Mouse (Mus musculus) cerebellum, postnatal 4 days (tissue): Measurements from ENCODE around the gene Atg7.
A peak's percentile ranks its signal among the peaks of the same experiment; 100 is the strongest.

ENCODE experiments used
- DNase-seq, 2 experiments: peaks; one replicate each; pipeline ENCODE4 v3.0.0; 2022; ENCODE audit warnings: low spot score in 2 of 2, mixed read lengths in 1 of 2

Gene Atg7

GRCm38 (mm10) chr6:114684407-114684806 lies 41.5 kb downstream of the Atg7 start:
- no peak for DNase-seq

DNA sequence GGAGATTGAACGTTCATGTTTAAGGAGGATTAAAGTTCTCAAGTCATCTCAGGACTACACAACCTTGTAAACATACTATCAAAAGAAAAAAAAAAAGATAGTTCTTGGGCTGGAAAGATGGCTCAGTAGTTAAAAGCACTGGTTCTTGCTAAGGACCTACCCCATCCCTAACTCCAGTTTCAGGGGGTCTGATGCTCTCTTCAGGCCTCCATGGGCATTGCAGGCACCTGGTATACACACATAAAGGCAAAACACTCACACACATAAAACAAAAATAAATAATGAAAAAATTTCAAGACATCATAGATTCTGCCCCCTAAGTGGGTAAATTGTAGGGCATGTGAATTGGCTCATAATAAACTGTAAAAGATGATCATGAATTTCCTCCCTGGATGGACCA lies 42.5 kb downstream of the Atg7 start:
- DNase-seq = no peak

- no peak for DNase-seq
These were observed 44.1 kb downstream of the Atg7 start for GRCm38 (mm10) chr6:114687035-114687434.

- no peak for DNase-seq
These were observed 47.8 kb downstream of the Atg7 start for GRCm38 (mm10) chr6:114690661-114691060.

DNA sequence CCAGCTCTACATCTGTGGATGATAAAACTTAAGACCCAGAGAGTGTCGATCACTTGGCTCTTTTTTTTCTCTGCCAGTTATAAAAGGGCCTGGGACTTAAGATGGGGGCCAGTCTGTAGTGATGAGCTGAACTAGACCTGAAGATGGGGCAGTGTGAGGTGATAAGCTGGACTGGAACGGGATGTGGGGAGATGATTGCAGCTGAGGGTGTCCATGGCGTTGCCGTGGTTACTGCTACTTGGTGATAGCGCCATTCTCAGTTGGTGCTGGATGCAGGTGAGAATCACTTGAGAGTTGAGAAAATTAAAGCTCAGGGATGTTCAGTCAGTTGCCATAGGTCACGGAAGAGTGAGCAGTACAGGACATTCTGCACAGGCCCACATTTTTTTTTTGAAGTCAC lies 48.6 kb downstream of the Atg7 start:
- DNase-seq = no peak

- DNase-seq = peak in 1 of 2 experiments; percentile 65
These were observed 49.8 kb downstream of the Atg7 start for GRCm38 (mm10) chr6:114692691-114693090.

DNA sequence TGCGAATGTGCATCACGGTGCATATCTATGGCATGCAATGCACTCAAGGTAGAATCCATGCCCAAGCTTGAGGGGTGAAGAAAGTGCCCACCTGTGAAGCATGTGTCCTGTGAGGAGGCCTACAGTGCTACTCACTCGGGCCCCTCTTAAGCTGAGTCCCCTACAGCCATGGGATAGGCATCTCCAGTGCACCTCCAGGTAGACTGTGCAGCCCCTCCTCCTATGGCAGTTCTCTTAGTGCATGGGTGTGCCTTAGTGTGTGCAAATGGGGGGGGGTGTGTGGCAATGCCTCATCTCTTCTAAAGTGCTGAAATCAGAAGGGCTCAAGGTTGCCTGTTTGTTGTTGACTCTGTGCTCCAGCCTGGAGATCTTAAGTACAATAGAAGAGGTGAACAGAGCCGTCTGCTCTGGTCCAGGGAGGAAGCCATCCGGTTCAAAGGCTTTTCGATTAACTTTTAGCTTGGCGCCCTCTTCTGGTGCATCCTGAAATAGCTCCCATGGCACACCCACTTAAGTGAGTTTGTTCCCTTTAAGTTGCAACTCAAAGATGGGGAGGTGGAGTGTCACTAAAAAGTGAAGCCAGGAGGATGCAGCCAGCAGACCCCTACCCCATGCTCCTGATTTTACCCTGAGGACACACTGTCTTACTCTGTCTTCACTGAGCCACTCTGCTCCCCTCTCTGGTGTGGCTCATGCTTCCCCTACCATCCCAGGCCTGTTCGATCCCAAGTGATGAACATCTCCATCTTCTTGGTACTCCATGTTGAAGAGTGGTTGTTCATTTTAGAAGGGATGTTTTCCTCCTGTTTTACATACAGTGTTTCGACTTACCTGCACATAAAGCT lies 55.0 kb downstream of the Atg7 start:
- DNase-seq = peak; percentile 73 to 82

GRCm38 (mm10) chr6:114698578-114698977 lies 55.7 kb downstream of the Atg7 start:
- no peak for DNase-seq

DNA sequence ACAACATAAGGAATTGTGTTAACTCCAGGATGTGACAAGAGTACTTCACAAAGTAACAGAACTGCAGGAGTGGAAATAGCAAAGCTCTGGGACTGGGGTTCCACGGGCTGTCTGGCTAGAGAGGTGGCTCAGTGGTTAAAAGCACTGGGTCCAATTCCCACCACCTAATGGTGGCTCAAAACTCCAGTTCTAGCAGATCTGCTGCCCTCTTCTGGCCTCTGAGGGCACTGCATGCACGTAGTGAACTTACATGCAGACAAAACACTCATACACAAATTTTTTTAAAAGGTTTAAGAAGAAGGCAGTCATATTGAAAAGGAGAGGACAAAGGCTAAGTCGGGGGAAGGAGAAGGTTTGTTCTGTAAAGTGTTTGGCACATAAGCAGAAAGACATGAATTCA lies 57.8 kb downstream of the Atg7 start:
- DNase-seq = no peak

GRCm38 (mm10) chr6:114707032-114707431 lies 64.1 kb downstream of the Atg7 start:
- DNase-seq = no peak

GRCm38 (mm10) chr6:114712242-114713050 lies 69.5 kb downstream of the Atg7 start:
- no peak for DNase-seq

- DNase-seq = no peak
These were observed 70.6 kb downstream of the Atg7 start for GRCm38 (mm10) chr6:114713538-114713937.

- no peak for DNase-seq
These were observed 71.8 kb downstream of the Atg7 start for GRCm38 (mm10) chr6:114714654-114715053.

DNA sequence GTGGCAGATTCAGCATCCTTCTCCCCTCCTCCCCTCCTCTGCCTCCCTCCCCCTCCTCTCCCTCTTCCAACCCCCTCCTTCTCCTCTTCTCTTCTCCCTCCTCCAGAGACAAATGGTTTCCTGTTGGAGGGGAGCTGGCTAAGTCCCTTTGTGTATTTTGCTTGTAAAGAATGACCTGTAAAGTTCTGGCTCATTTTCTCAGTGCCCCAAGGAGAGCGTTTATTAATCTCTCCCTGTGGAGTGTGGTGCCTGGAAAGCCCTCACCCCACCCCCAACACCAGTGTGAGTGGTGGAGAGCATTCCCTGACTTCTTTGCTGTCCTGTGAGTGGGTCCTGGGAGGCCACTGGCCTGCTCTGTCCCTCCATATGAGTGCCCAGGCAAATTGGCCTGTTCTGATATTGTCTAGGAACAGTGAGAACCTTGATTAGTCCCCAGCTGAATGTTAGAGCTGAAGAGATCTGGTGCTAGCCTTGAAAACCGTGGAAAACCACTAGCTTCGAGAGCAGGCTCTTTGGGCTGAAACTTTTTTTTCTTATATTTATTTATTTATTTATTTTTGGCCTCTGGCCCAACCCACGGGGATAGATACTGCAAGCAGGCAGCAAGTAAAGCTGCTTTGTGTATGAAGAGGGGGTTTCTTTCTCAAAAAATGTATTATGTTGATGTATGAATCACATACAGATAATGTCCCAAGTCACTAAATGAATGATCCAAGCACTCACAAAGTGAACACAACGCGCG lies 72.6 kb downstream of the Atg7 start:
- no peak for DNase-seq

DNA sequence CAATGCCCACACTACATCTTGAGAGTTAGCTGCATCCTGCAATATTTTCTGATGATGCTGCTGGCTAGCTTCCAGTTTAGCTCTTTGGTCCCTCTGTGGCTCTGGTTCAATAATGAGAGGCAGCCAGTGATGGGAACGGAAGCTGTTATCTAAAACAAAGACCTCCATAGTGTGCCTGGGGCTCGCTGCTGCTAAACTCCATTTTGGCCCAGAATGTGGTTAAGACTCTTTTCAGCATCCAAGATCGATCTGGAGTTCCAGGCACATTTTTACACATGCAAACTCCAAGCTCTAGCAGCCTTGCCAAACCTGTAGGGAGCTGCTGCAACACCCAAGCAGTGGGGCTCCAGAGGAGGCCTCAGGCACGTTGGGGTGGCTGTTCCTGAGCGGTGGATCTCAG lies 76.2 kb downstream of the Atg7 start:
- no peak for DNase-seq

DNA sequence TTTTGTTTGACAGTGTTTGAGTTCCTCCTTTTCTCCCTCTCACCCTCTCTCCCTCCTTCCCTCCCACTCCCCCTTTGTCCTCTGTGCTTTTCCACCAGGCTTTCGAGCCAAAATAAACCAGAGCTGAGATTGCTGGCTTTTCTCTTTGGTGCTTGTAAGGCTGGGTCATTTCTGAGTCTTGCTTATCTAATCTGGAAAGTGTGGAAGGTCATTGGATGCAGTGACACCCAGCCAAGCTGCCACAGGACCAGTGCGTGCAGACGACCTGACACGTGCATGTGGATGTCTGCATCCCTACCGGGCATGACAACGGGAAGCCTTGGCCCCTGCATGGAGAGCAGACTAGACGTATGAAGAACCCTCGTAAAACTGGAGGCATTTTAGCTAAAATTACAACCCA lies 76.8 kb downstream of the Atg7 start:
- no peak for DNase-seq

GRCm38 (mm10) chr6:114722046-114722445 lies 79.1 kb downstream of the Atg7 start:
- no peak for DNase-seq

DNA sequence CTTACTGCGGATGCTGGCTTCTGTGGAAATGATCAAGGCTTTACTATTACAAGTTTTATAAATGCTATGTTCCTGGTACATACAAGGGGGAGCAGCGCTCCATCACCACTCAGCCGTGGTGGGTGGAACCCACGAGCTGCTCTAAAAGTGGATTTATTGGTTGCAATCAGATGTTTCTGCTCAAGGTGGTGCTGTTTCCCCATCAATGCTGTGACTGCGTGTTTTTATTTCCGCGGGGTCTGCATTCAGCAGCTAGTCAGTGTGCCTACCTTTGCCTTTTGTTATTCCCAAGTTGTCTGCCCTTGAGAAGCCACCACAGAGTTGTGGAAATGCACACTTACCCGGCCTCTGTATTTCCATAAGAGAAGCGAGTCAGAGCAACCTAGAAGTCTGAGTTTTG lies 81.0 kb downstream of the Atg7 start:
- peak; percentile 36 to 71 for DNase-seq

GRCm38 (mm10) chr6:114724351-114724750 lies 81.5 kb downstream of the Atg7 start:
- no peak for DNase-seq

DNA sequence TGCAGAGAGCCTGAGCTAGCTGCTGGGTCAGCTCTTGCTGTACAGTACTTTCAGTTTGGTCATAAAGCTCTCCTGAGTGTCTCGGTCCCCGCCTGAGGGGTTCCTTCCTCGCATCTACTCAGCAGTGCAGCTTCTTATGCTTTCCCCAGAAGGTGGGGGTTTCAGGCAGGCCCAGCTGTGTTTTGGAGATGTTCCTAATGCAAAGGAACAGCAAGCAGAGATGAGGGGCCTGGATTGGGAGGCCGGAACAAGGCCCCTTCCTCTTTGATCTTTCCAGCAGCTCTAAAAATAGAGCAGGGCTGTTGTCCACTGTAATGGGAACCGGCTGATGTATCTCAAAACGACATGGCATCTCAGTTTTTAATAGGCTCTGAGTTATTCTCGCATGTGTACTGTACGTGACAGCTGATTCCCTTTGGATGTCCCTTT lies 82.3 kb downstream of the Atg7 start:
- DNase-seq = no peak

- no peak for DNase-seq
These were observed 83.8 kb downstream of the Atg7 start for GRCm38 (mm10) chr6:114726681-114727080.

DNA sequence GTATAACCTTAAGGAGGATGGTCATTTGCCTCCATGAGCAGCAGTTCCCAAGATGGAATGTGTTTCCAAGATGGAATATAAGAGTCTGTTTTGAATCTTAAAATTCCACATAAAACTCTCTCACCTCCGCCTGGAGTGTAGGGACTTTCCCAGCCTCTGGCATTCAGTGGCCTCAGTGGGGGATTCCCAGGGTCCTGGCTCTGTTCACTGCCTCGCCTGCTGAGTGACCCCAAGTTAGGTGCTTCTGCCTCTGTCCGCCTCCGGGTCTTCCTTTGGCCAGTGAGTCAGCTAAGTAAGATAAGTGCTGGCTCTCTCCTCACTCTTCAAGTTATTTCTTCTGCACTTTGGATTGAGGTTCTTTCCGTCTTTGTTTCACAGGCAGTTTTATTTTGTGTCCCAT lies 90.3 kb downstream of the Atg7 start:
- no peak for DNase-seq
